Mouse (Mus musculus) stomach, embryonic 15.5 days (tissue): ENCODE results near the gene Gm44511. TPM values are rescaled to one million over a fixed set of nuclear protein-coding genes. Genes with fewer than 3 reads are reported as not detected.
"Not testable (repeated sequence)": the region's sequence is repeated elsewhere in the genome, so short reads cannot be mapped to it uniquely, and the experiment has no call there.

Experiments
- ATAC-seq: fragments of 200-750 bp; cut with Nextera tagmentation; 2 replicates; pipeline ENCODE4 v1.8.0; 2017; ENCODE audit warnings: low read depth, moderate number of reproducible peaks, moderate TSS enrichment; ENCODE audit not compliant: insufficient read depth, low FRiP score
- H3K27ac ChIP-seq: fragments of 300-500 bp; sonication (generic); 2 replicates; pipeline ENCODE4 v1.5.1; 2015; ENCODE audit warnings: mild to moderate bottlenecking, inconsistent platforms
- H3K27me3 ChIP-seq: fragments of 300-500 bp; sonication (generic); replicated peaks from 2 replicates; pipeline ENCODE4 v1.6.1; 2015; ENCODE audit warnings: inconsistent platforms
- H3K36me3 ChIP-seq: fragments of 300-500 bp; sonication (generic); 2 replicates; pipeline ENCODE4 v1.6.1; 2015; ENCODE audit warnings: inconsistent platforms
- H3K4me1 ChIP-seq: fragments of 300-500 bp; sonication (generic); 2 replicates; pipeline ENCODE4 v1.6.1; 2015; ENCODE audit warnings: inconsistent platforms
- H3K4me2 ChIP-seq: fragments of 300-500 bp; sonication (generic); 2 replicates; pipeline ENCODE4 v1.6.1; 2015; ENCODE audit warnings: mild to moderate bottlenecking, inconsistent platforms
- H3K4me3 ChIP-seq: fragments of 300-500 bp; sonication (generic); replicated peaks from 2 replicates; pipeline ENCODE4 v1.5.1; 2015; ENCODE audit warnings: inconsistent platforms
- H3K9ac ChIP-seq: fragments of 300-500 bp; sonication (generic); 2 replicates; pipeline ENCODE4 v1.6.1; 2015; ENCODE audit warnings: inconsistent platforms
- H3K9me3 ChIP-seq: fragments of 300-500 bp; sonication (generic); 2 replicates; pipeline ENCODE4 v1.6.1; 2016; ENCODE audit warnings: inconsistent platforms
- WGBS: fragments of 180-500 bp; shearing (Covaris S2); methylation state at CpG from one replicate; pipeline ENCODE4 v1.1.7; 2015; 5-methylcytosine and 5-hydroxymethylcytosine counted together
- polyA plus RNA-seq: library from polyadenylated mRNA; unstranded; fragments of >200 nt; fragmentation: Nextera tagmentation; extraction: Ambion mirVana; gene quantifications from 2 replicates; pipeline ENCODE4 v1.2.1, GENCODE M21; 2015

Gene Gm44511
- polyA plus RNA-seq, 1 experiment from 2014 or later, result not detected

GRCm38 (mm10) chr6:128747006-128747405, 79.1 kb downstream of the Gm44511 start:
- not testable (repeated sequence) for H3K36me3 ChIP-seq, H3K27ac ChIP-seq, ATAC-seq, H3K9ac ChIP-seq, H3K4me3 ChIP-seq, H3K4me2 ChIP-seq, H3K4me1 ChIP-seq, H3K9me3 ChIP-seq, H3K27me3 ChIP-seq
- WGBS, result 72% methylated on average over 6 of the region's 6 CpGs

DNA sequence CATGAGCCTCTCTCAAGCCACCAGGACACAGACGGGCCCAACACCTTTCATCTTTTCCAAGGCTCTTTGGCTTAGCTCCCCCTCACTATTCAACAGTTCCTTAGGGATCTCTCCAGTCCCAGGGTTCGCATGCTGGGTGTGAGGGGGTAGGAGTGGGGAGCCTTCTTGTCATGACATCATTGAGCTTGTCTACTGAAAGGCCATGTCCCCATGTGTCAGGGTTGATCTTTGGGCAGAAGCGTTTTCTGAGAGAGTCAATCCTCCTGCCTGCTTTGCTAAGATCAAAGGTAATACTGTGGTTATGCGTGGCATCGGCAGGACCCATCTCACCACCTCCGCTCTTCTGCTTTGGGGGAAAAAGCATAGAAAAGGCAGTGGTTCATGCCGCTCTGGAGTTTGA, 88.7 kb downstream of the Gm44511 start:
- H3K4me2 ChIP-seq, result no peak overlapping the region
- no peak for ATAC-seq
- H3K9ac ChIP-seq, result no peak overlapping the region
- WGBS, result 86% methylated on average over 7 of the region's 7 CpGs
- H3K9me3 ChIP-seq, result no peaks in the 10 kb centered on the region
- no peaks in the 10 kb centered on the region for H3K36me3 ChIP-seq
- H3K27ac ChIP-seq, result no peak overlapping the region
- no peaks in the 10 kb centered on the region for H3K27me3 ChIP-seq
- no peaks in the 10 kb centered on the region for H3K4me1 ChIP-seq
- H3K4me3 ChIP-seq, result no peak overlapping the region

GRCm38 (mm10) chr6:128736100-128736499, 90.0 kb downstream of the Gm44511 start:
- Histone ChIP-seq H3K9ac (no peak overlapping the region), H3K4me1 (no peaks in the 10 kb centered on the region), H3K36me3 (no peaks in the 10 kb centered on the region), H3K27ac (no peak overlapping the region), H3K27me3 (no peaks in the 10 kb centered on the region), H3K4me3 (no peak overlapping the region), H3K4me2 (no peak overlapping the region), H3K9me3 (no peaks in the 10 kb centered on the region)
- no peak for ATAC-seq

DNA sequence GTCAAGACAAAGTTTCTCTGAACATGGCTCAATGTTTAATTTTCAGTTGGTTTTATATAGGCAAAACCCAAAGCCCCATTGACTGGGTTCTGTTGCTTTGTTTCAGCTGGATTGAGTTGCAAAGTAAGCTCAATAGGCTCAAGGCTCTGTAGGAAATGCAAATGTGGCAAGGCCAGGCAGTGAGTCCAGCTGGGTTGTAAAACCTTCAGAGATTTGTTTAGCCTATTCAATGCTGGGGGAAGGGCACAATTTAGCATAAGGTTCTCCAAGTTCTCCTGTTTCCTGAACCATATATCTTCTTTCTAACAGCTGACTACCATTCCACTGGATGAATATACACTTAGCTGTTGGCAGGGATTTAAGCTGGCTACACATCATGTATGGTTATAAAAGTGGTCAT, 91.2 kb downstream of the Gm44511 start:
- no peak overlapping the region for H3K27ac ChIP-seq
- no peak overlapping the region for H3K9ac ChIP-seq
- H3K4me1 ChIP-seq, result no peaks in the 10 kb centered on the region
- no peak overlapping the region for H3K4me2 ChIP-seq
- H3K9me3 ChIP-seq, result no peaks in the 10 kb centered on the region
- no peaks in the 10 kb centered on the region for H3K27me3 ChIP-seq
- no peak for ATAC-seq
- H3K36me3 ChIP-seq, result no peaks in the 10 kb centered on the region
- no peak overlapping the region for H3K4me3 ChIP-seq

DNA sequence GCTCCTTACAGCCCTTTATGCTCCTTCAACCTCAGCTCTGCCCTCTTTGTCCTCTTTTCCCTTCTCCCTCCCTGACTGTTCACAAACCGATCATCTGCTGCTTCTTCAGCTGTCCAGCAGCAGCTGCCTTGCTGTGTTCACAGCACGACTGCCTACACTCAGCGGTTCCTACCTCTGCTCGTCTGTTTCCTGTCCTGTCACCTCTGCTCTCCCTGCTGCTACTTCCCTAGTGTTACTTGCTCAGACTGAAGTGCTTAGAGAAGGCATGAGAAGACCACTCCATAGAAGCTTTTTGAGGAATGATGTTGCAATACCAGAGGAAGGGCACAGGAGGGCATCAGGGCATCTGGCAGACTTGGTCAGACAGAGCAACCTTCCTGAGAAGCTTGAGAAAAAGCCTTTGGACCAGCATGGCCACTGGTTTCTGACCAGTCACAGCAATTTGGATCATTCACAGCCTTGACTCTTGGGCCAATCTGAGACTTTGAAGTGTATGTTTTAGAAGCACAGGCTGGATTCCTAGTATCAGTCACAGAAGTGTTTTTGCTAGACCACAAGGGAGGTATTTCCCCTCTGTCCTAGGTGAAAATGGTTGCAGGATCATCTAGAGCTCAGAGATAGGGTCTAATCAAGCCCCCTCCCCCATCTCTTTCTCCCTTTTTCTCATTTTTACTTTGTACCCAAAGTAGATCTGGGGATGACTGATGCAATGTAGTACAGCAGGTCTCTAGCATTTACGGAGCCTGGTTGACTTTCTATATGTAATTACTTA, 92.0 kb downstream of the Gm44511 start:
- no peak overlapping the region for H3K27ac ChIP-seq
- no peak overlapping the region for H3K4me3 ChIP-seq
- H3K4me2 ChIP-seq, result no peak overlapping the region
- H3K9ac ChIP-seq, result no peak overlapping the region
- no peak for ATAC-seq
- no peaks in the 10 kb centered on the region for H3K27me3 ChIP-seq
- 57% methylated on average over 5 of the region's 5 CpGs for WGBS
- no peaks in the 10 kb centered on the region for H3K4me1 ChIP-seq
- H3K36me3 ChIP-seq, result no peaks in the 10 kb centered on the region
- no peaks in the 10 kb centered on the region for H3K9me3 ChIP-seq

DNA sequence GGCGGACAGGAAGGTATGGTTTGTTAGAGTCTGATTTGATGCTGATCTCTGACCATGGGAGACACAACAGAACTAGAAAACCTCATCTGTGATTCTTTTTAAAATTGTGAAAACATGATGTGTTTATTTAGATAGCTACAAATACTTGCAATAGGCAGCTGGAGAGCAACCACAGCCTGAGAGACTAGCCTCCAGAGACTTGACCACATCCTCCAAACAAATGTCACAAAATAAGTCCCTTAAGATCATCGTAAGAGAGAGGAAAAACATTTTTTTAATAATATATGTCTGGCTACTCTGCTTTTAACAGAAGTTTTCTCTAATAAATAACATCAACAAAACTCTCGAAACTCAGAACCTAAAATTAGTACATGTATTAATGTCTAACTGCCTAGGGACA, 94.1 kb downstream of the Gm44511 start:
- no peaks in the 10 kb centered on the region for H3K27me3 ChIP-seq
- H3K9me3 ChIP-seq, result no peaks in the 10 kb centered on the region
- H3K36me3 ChIP-seq, result no peaks in the 10 kb centered on the region
- no peak overlapping the region for H3K4me2 ChIP-seq
- H3K27ac ChIP-seq, result no peak overlapping the region
- no peak overlapping the region for H3K4me3 ChIP-seq
- no peak overlapping the region for H3K9ac ChIP-seq
- WGBS, result 75% methylated on average over 3 of the region's 3 CpGs
- no peaks in the 10 kb centered on the region for H3K4me1 ChIP-seq
- ATAC-seq, result no peak

Other genes starting within 250 kb of the Gm44511 start
- gene A2ml1, start 244.7 kb downstream of the Gm44511 start, polyA plus RNA-seq, result 3.3 and 6.4 TPM in 2 replicates
- not detected in 2 replicates for gene Klrb1a, start 202.8 kb downstream of the Gm44511 start, polyA plus RNA-seq
- gene Clec2h, start 163.9 kb downstream of the Gm44511 start, polyA plus RNA-seq, result 2.0 and 3.9 TPM in 2 replicates
- not detected in 2 replicates for gene Klrb1, start 103.3 kb downstream of the Gm44511 start, polyA plus RNA-seq
- 0.12 and 0.23 TPM in 2 replicates for gene Klrb1c, start 37.1 kb downstream of the Gm44511 start, polyA plus RNA-seq
- gene Klrb1b, start within 50 bp of the Gm44511 start, polyA plus RNA-seq, result 0.35 and 0.60 TPM in 2 replicates
- gene Clec2i, start 61.3 kb upstream of the Gm44511 start, polyA plus RNA-seq, result 0.34 and 0.45 TPM in 2 replicates
- 1.6 TPM in 2 replicates for gene BC035044, start 64.8 kb upstream of the Gm44511 start, polyA plus RNA-seq
- gene Clec2g, start 108.1 kb upstream of the Gm44511 start, polyA plus RNA-seq, result 0.08 and 0.33 TPM in 2 replicates
- 0.32 TPM in 2 replicates for gene Klrb1f, start 219.6 kb upstream of the Gm44511 start, polyA plus RNA-seq